Mouse (Mus musculus) bone marrow, adult 2 months (tissue): Measurements from ENCODE around the gene Abcg2.
"Not testable (repeated sequence)": the region's sequence is repeated elsewhere in the genome, so short reads cannot be mapped to it uniquely, and the experiment has no call there.

Source experiments
- CTCF ChIP-seq: fragments of 200-500 bp; IDR thresholded peaks from 2 replicates; pipeline ENCODE4 v1.5.1; 2011; ENCODE audit warnings: low read length, control low read depth; ENCODE audit not compliant: control insufficient read depth, insufficient read depth
- POLR2A ChIP-seq: fragments of 200-500 bp; IDR thresholded peaks from 2 replicates; pipeline ENCODE4 v1.6.1; 2011; ENCODE audit warnings: low read depth, mild to moderate bottlenecking, control low read depth, low read length, borderline replicate concordance; ENCODE audit not compliant: control insufficient read depth

DNA sequence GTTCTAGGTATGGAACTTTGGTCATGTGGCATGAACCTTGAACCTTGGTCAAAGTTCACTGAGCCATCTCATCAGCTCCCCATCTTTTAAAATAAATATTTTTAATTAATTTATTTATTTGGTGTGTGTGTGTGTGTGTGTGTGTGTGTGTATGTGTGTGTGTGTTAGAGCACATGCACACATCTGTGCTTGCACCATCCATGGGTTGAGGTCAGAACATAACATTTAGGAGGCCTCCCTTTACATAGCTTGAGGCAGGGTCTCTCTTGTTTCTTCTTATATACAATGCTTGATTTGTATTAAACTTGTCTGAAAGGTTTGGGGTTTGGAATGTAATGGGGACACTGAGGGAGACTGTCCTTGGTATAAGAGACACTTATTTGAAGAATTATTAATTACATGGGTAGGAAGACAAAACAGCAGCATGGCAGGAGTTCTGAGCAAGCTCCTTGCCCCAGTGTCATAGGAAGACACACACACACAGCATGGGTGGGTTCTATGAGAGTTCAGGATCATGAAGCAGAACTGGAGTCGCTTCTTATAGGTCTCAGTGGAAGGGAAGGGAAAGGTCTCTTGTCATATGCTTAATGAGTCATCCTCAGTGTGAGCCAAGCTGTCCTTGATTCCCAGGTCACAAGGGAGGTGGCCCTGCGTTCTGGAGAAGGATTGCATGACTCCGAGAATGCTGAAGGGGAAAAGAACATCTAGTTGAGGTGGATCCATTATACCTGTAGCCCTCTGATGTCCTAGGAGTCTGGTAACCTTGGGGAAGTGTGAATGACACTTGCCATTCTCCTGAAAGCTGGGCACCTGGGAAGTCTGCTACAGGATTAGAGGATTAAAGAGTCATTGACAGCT, 9.9 kb downstream of the Abcg2 start:
- not testable (repeated sequence) for TF ChIP-seq CTCF, POLR2A
